Mouse (Mus musculus) heart, postnatal 25 days (tissue): ENCODE results near the gene Ceacam1. TPM values are rescaled to one million over a fixed set of nuclear protein-coding genes. Genes with fewer than 3 reads are reported as not detected.

Source experiments
- DNase-seq: peaks from one replicate; pipeline ENCODE4 v3.0.0; 2022; ENCODE audit warnings: low spot score
- intact Hi-C: fragments of 180-260 bp; cut with DNase I; formaldehyde crosslinking; loops from one replicate; pipeline ENCODE4 v1.15.1; 2025
- total RNA-seq, 2 experiments: library from RNA; stranded (reverse); gene quantifications; 2 replicates each; pipeline ENCODE4 v1.2.3; 2021

Ceacam1 gene
- total RNA-seq, 2 experiments from 2014 or later, result 12.4 to 14.7 TPM

DNA sequence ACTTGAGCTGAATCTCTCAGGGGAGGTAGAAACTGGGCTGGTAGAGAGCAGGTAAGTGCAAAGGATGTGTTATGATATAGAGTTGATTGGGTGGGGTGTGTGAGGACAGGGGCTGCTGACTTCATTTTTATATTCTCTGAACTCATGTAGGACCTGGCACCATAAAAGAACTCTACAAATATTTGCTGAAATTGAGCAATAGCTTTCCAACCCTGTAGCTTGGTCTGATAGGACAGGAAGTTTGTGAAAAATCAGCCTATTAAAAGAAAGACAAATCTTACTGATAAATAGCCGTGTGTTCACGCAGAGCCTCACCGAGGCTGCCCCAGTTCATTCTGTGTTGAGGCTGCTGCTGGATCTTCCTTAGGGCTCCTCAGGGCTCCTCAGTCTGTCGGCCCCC is 57.5 kb downstream of the Ceacam1 start:
- no peak for DNase-seq
- intact Hi-C loops, result no loop called here

DNA sequence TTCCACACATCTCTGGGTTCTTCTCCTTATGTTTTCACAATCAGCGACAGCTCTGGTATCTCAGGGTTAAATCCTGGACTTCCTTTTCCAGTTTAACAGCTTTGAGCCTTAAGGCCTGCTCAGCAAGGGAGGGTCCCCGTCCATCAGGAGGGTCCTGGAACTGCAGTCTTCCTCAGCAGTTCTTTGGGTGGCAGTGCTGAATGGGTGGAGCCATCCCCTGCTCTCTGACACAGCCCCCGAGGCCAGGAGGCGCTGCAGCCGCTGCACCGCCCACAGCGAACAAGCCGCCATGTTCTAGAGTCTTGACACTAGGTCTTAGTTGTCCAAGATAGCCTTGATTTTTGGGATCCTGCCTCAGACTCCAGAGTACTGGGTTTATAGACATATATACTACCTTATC is 57.9 kb downstream of the Ceacam1 start:
- DNase-seq, result no peak
- intact Hi-C loops, result no loop called here

DNA sequence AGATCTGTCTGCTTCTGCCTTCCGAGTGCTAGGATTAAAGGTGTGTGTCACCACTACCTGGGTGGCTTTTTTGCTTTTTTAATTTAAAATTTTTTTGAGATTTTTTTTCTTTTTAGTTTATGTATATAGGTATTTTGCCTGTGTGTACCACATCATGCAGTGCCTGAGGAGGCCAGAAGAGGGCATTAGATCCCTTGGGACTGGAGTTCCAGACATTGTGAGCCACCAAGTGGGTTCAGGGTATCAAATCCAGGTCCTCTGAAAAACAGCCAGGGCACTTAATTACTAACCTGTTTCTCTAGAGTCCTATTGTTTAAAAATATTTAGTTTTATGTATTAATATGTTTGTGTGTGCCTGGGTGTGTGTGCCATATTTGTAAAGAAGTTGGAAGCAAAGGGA is 59.8 kb downstream of the Ceacam1 start:
- intact Hi-C loops, result no loop called here
- no peak for DNase-seq

DNA sequence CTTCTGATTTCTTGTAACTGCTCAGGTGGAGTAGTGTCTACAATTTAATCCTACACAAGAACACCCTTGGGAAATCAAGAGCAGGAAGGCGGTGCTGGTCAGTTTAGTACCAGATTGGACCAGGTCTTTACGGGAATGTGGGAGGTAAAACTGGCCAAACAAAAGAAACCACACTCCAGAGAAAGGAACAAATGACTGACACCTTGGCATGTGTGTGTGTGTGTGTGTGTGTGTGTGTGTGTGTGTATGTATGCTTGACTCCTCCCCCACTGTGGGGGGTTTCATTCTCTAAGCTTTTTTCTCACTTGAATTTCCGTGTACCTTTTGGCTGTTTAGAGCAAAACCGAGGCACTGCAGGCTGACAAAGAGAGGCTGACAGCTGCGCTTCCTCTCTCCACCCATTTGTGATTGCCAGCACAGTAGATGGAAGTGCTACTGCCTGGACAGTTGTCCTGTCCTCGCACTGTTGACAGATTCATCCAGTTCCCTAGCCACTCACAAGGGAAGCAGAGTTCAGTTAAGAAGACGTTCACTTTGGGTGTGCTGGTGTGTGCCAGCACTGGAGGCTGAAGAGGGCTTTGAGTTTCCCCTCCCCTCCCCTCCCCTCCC is 64.5 kb downstream of the Ceacam1 start, which contains the start of gene Cxcl17:
Gene Cxcl17 (minus strand): TSS at position 54 of the 609 bp plus-strand sequence.
- intact Hi-C loops, result no loop called here
- no peak for DNase-seq

DNA sequence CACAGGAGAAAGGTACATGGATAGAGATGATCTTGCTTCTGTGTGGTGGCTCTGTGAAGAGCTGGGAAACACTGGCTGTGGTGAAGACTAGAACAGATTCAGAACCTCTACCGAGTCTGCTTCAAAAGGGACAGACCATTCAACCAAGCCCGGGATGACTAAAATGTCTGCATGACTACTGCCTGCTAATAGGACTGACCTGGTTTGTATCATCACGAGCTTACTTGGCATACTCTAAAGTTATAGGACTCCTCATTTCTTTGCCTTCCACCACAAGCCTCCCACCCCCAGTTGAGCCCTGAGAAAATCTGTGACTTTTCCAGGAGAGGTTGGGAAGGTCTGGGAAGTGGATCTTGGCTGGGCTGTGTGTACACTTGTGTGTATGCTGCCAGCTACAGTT is 65.5 kb downstream of the Ceacam1 start:
- intact Hi-C loops, result no loop called here
- DNase-seq, result no peak

Other genes with a start within 250 kb of the Ceacam1 start
- 10 to 100 TPM; 62.6 to 64.6 TPM for gene Gsk3a, start 239.8 kb downstream of the Ceacam1 start, total RNA-seq
- 10 to 100 TPM; 19.2 to 29.6 TPM for gene Erf, start 226.8 kb downstream of the Ceacam1 start, total RNA-seq
- 10 to 100 TPM; 61.9 to 65.9 TPM for gene Cic, start 209.9 kb downstream of the Ceacam1 start, total RNA-seq
- 1 to 10 TPM; 2.7 to 4.3 TPM for gene Pafah1b3, start 179.6 kb downstream of the Ceacam1 start, total RNA-seq
- gene Prr19, start 176.2 kb downstream of the Ceacam1 start, total RNA-seq, result not detected
- not detected for gene Tmem145, start 171.5 kb downstream of the Ceacam1 start, total RNA-seq
- gene Megf8, start 160.4 kb downstream of the Ceacam1 start, total RNA-seq, result 10 to 100 TPM; 25.1 to 26.6 TPM
- gene Cnfn, start 107.9 kb downstream of the Ceacam1 start, total RNA-seq, result not detected
- 10 to 100 TPM; 40.5 to 41.5 TPM for gene Lipe, start 78.9 kb downstream of the Ceacam1 start, total RNA-seq
- gene Cxcl17, start 64.7 kb downstream of the Ceacam1 start, total RNA-seq, result not detected
- gene Ceacam2, start 62.3 kb upstream of the Ceacam1 start, total RNA-seq, result 1 to 10 TPM; 2.2 to 2.4 TPM
- under 1 TPM in 1 of 2 experiments, not detected in 1; 0.29 TPM for gene Erich4, start 138.3 kb upstream of the Ceacam1 start, total RNA-seq
- 10 to 100 TPM; 60.4 to 65.0 TPM for gene Dmac2, start 141.8 kb upstream of the Ceacam1 start, total RNA-seq
- 1 to 10 TPM; 2.3 to 4.2 TPM for gene B3gnt8, start 149.1 kb upstream of the Ceacam1 start, total RNA-seq
- 100 to 1,000 TPM; 184 to 199 TPM for gene Bckdha, start 181.4 kb upstream of the Ceacam1 start, total RNA-seq
- 10 to 100 TPM; 16.0 to 16.3 TPM for gene Exosc5, start 181.6 kb upstream of the Ceacam1 start, total RNA-seq
- gene Tmem91, start 197.6 kb upstream of the Ceacam1 start, total RNA-seq, result not detected
- gene B9d2, start 203.2 kb upstream of the Ceacam1 start, total RNA-seq, result 10 to 100 TPM in 1 of 2 experiments, 1 to 10 TPM in 1; 8.3 to 10.9 TPM
- 10 to 100 TPM; 23.8 to 24.5 TPM for gene Tgfb1, start 209.4 kb upstream of the Ceacam1 start, total RNA-seq
- gene Ccdc97, start 241.5 kb upstream of the Ceacam1 start, total RNA-seq, result 10 to 100 TPM; 50.3 to 52.7 TPM